Comparison of ENCODE assay signal across 11 mouse cellular contexts in genomic region chr13:59238696-59239095, GRCm38 (mm10).
DNase-seq lines count a peak whose midpoint lies in the region; ATAC-seq lines count a peak whose summit lies in the region.
"Had no signal": no experiment of that assay in that cellular context is flagged by ENCODE, and none has a peak within 500 bp of the region (broad histone marks: within the 10 kb centered on the region; RNA-seq: fewer than 3 reads in every experiment).

No protein-coding gene starts in this region.

- ATAC-seq in limb, embryonic 13.5 days (ENCODE audit: low FRiP score, low read depth) = peak; percentile 85
- ATAC-seq: Patski had no signal

- H3K4me3 ChIP-seq in limb, embryonic 13.5 days = no peak overlapping the region
- no peak overlapping the region for H3K4me3 ChIP-seq in limb, embryonic 10.5 days

- no peaks in the 10 kb centered on the region for H3K36me3 ChIP-seq in limb, embryonic 13.5 days
- H3K36me3 ChIP-seq in limb, embryonic 10.5 days = no peaks in the 10 kb centered on the region

- H3K4me2 ChIP-seq in limb, embryonic 13.5 days (replicated peaks) = no peak overlapping the region

- H3K27me3 ChIP-seq in limb, embryonic 13.5 days = no peaks in the 10 kb centered on the region
- no peaks in the 10 kb centered on the region for H3K27me3 ChIP-seq in limb, embryonic 10.5 days (ENCODE audit: low read depth, poor library complexity, severe bottlenecking)

- no peaks in the 10 kb centered on the region for H3K9me3 ChIP-seq in limb, embryonic 13.5 days
- no peaks in the 10 kb centered on the region for H3K9me3 ChIP-seq in limb, embryonic 10.5 days (replicated peaks)

- H3K4me1 ChIP-seq in limb, embryonic 13.5 days = 0 out of 2 replicates have a peak, but pooled peaks cover 7% of the 10 kb centered on the region
- peaks cover 11% of the 10 kb centered on the region; the same call in 1 of the 2 replicates for H3K4me1 ChIP-seq in limb, embryonic 10.5 days

- 67% methylated on average over 1 of the region's 1 CpGs for WGBS in limb, embryonic 13.5 days
- 81% methylated on average over 1 of the region's 1 CpGs for WGBS in limb, embryonic 10.5 days

- H3K27ac ChIP-seq in limb, embryonic 13.5 days = peak overlapping the region; percentile 7; the same call in 1 of the 2 replicates
- no peak overlapping the region; the same call in 1 of the 2 replicates for H3K27ac ChIP-seq in limb, embryonic 10.5 days

- intact Hi-C loops in gastrocnemius, postnatal 36 days (cut with DNase I) = no loop called here

- H3K9ac ChIP-seq in limb, embryonic 13.5 days = no peak overlapping the region

- DNase-seq in gastrocnemius, postnatal 10 days = peak; percentile 52
- no peak for DNase-seq in gastrocnemius, postnatal 36 days
- no peak for DNase-seq in limb, embryonic 10.5 days (ENCODE audit: low spot score)
- DNase-seq in frontal cortex, postnatal 36 days (ENCODE audit: low spot score in 2 of 2) = peak; percentile 77 to 82
- DNase-seq in right cerebral cortex, postnatal 10 days (ENCODE audit: low spot score in 2 of 2) = peak; percentile 75 to 83
- no peak for DNase-seq in embryo, embryonic 9.5 days (ENCODE audit: extremely low spot score)
- no peak for DNase-seq in lung, postnatal 36 days
- DNase-seq: heart, postnatal 36 days; thymus, adult 18-20 months had no signal

Comparison
In these comparisons a context has a peak if more than half of its experiments do, and no peak if none do; other contexts are left out.
1. DNase-seq: peak in gastrocnemius, postnatal 10 days (single experiment), frontal cortex, postnatal 36 days (2 of 2) and right cerebral cortex, postnatal 10 days (2 of 2); none in gastrocnemius, postnatal 36 days (0 of 2), limb, embryonic 10.5 days (single experiment), embryo, embryonic 9.5 days (single experiment) and lung, postnatal 36 days (single experiment).